Mouse (Mus musculus) heart, embryonic 13.5 days (tissue): ENCODE results near the gene Rbp2. TPM values are rescaled to one million over a fixed set of nuclear protein-coding genes. Genes with fewer than 3 reads are reported as not detected.

ENCODE experiments used
- ATAC-seq: fragments of 200-750 bp; cut with Nextera tagmentation; 2 replicates; pipeline ENCODE4 v1.8.0; 2017; ENCODE audit warnings: moderate TSS enrichment; ENCODE audit not compliant: insufficient number of reproducible peaks, low FRiP score, low TSS enrichment; ENCODE audit errors: extremely low read depth
- H3K27ac ChIP-seq: fragments of 300-500 bp; sonication (generic); replicated peaks from 2 replicates; pipeline ENCODE4 v1.5.1; 2015; ENCODE audit warnings: moderate library complexity, mild to moderate bottlenecking, inconsistent platforms
- H3K27me3 ChIP-seq: fragments of 300-500 bp; sonication (generic); replicated peaks from 2 replicates; pipeline ENCODE4 v1.6.1; 2015; ENCODE audit warnings: mild to moderate bottlenecking, inconsistent platforms
- H3K36me3 ChIP-seq: fragments of 300-500 bp; sonication (generic); 2 replicates; pipeline ENCODE4 v1.6.1; 2015; ENCODE audit warnings: mild to moderate bottlenecking, inconsistent platforms
- H3K4me1 ChIP-seq: fragments of 300-500 bp; sonication (generic); 2 replicates; pipeline ENCODE4 v1.6.1; 2015; ENCODE audit warnings: inconsistent platforms
- H3K4me2 ChIP-seq: fragments of 300-500 bp; sonication (generic); 2 replicates; pipeline ENCODE4 v1.6.1; 2015; ENCODE audit warnings: inconsistent platforms, mild to moderate bottlenecking, moderate library complexity
- H3K4me3 ChIP-seq: fragments of 300-500 bp; sonication (generic); 2 replicates; pipeline ENCODE4 v1.5.1; 2015; ENCODE audit warnings: moderate library complexity, mild to moderate bottlenecking, inconsistent platforms
- H3K9ac ChIP-seq: fragments of 300-500 bp; sonication (generic); 2 replicates; pipeline ENCODE4 v1.6.1; 2015; ENCODE audit warnings: inconsistent platforms, mild to moderate bottlenecking, moderate library complexity
- H3K9me3 ChIP-seq: fragments of 300-500 bp; sonication (generic); 2 replicates; pipeline ENCODE4 v1.6.1; 2016; ENCODE audit warnings: inconsistent platforms
- WGBS: fragments of 180-500 bp; shearing (Covaris S2); methylation state at CpG from one replicate; pipeline ENCODE4 v1.1.7; 2015; ENCODE audit warnings: mixed read lengths; 5-methylcytosine and 5-hydroxymethylcytosine counted together
- polyA plus RNA-seq: library from polyadenylated mRNA; unstranded; fragments of >200 nt; fragmentation: Nextera tagmentation; extraction: Ambion mirVana; gene quantifications from 2 replicates; pipeline ENCODE4 v1.2.1, GENCODE M21; 2015

Gene Rbp2
- 0.39 TPM in 1 of 2 replicates, not detected in the other for polyA plus RNA-seq

GRCm38 (mm10) chr9:98485815-98486214 is at the start of gene Rbp2:
Gene Rbp2, plus strand, starts transcription at chr9:98486115.
- ATAC-seq, result no peak
- 72% methylated on average over 3 of the region's 3 CpGs for WGBS
- H3K4me2 ChIP-seq, result no peak within 1 kb of the TSS
- H3K4me1 ChIP-seq, result peaks cover 16% of the 10 kb centered on the region
- H3K9me3 ChIP-seq, result no peaks in the 10 kb centered on the region
- no peak within 1 kb of the TSS for H3K4me3 ChIP-seq
- no peaks in the 10 kb centered on the region for H3K36me3 ChIP-seq
- H3K27me3 ChIP-seq, result no peaks in the 10 kb centered on the region
- no peak within 1 kb of the TSS for H3K27ac ChIP-seq
- H3K9ac ChIP-seq, result no peak within 1 kb of the TSS

- Histone ChIP-seq H3K27ac (no peak overlapping the region), H3K4me3 (no peak overlapping the region), H3K27me3 (no peaks in the 10 kb centered on the region), H3K9ac (no peak overlapping the region), H3K36me3 (peaks cover 24% of the 10 kb centered on the region), H3K4me2 (no peak overlapping the region), H3K9me3 (no peaks in the 10 kb centered on the region), H3K4me1 (peaks cover 19% of the 10 kb centered on the region)
- ATAC-seq, result no peak
- 70% methylated on average over 4 of the region's 4 CpGs for WGBS
Observed at GRCm38 (mm10) chr9:98437819-98438218, 48.1 kb upstream of the Rbp2 start.

GRCm38 (mm10) chr9:98439091-98439490 is 46.8 kb upstream of the Rbp2 start:
- Histone ChIP-seq H3K27me3 (no peaks in the 10 kb centered on the region), H3K36me3 (peaks cover 31% of the 10 kb centered on the region), H3K9ac (no peak overlapping the region), H3K9me3 (no peaks in the 10 kb centered on the region), H3K4me3 (no peak overlapping the region), H3K27ac (no peak overlapping the region), H3K4me1 (peaks cover 8% of the 10 kb centered on the region; the same call in 1 of the 2 replicates), H3K4me2 (no peak overlapping the region)
- no peak for ATAC-seq
- WGBS, result 62% methylated on average over 3 of the region's 3 CpGs

GRCm38 (mm10) chr9:98442638-98443037 is 43.3 kb upstream of the Rbp2 start:
- ATAC-seq, result no peak

GRCm38 (mm10) chr9:98445359-98446149 is 40.4 kb upstream of the Rbp2 start:
- WGBS, result 70% methylated on average over 9 of the region's 9 CpGs

More at GRCm38 (mm10) chr9:98442638-98443037, 43.3 kb upstream of the Rbp2 start:
- H3K4me3 ChIP-seq, result no peak overlapping the region
- H3K4me2 ChIP-seq, result no peak overlapping the region
- no peaks in the 10 kb centered on the region for H3K27me3 ChIP-seq
- H3K9me3 ChIP-seq, result no peaks in the 10 kb centered on the region
- H3K9ac ChIP-seq, result no peak overlapping the region
- peaks cover 18% of the 10 kb centered on the region for H3K4me1 ChIP-seq
- no peak overlapping the region for H3K27ac ChIP-seq
- 45% methylated on average over 5 of the region's 5 CpGs for WGBS
- peaks cover 48% of the 10 kb centered on the region for H3K36me3 ChIP-seq

DNA sequence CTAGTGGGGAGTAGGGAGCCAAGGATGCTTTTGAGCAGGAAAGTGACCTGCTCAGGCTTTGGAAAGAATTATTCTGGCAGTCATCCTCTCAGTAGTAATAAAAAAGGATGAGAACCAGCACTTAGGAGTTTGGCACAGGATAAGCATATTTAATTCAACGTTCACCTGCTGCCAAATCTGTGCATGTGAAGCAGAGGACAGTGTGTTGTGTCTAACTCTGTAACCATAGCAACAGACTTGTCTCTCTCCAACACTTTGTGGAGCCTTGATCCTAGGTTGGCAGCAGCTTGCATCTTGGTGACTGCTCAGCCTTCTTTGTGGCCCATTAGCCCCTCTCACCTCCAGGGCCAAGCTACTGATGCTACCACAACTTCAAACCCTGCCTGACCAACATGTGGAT is 34.9 kb upstream of the Rbp2 start:
- H3K9me3 ChIP-seq, result no peaks in the 10 kb centered on the region
- H3K9ac ChIP-seq, result no peak overlapping the region
- peaks cover 16% of the 10 kb centered on the region for H3K36me3 ChIP-seq
- WGBS, result 64% methylated on average over 1 of the region's 1 CpGs
- no peak overlapping the region for H3K27ac ChIP-seq
- H3K27me3 ChIP-seq, result no peaks in the 10 kb centered on the region
- no peak overlapping the region for H3K4me3 ChIP-seq
- no peaks in the 10 kb centered on the region for H3K4me1 ChIP-seq
- no peak overlapping the region for H3K4me2 ChIP-seq
- ATAC-seq, result no peak

More at GRCm38 (mm10) chr9:98445359-98446149, 40.4 kb upstream of the Rbp2 start:
- no peak for ATAC-seq
- Histone ChIP-seq H3K36me3 (peaks cover 48% of the 10 kb centered on the region), H3K9ac (no peak overlapping the region), H3K9me3 (no peaks in the 10 kb centered on the region), H3K4me1 (peaks cover 10% of the 10 kb centered on the region), H3K4me3 (no peak overlapping the region), H3K27ac (no peak overlapping the region), H3K27me3 (no peaks in the 10 kb centered on the region), H3K4me2 (no peak overlapping the region)

DNA sequence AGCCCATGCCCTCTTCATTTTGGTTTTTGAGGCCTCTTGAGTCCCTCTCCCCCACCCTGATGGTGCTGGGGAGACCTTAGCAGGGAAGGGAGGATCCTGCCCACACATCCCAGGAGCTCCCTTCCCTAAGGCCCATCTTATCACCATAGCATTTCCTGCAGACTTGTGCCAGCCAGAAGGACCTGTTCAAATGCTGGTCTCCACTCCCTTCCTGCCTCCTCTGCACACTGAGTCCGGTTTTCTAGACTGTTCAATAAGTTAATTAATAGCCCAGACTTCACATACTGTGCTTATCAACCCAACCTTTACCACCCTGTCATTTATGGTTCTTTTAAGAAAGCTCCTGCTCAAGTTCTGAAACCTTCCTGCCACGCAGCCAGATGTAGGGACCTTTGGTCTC is 19.2 kb upstream of the Rbp2 start:
- 33% methylated on average over 2 of the region's 2 CpGs for WGBS

GRCm38 (mm10) chr9:98480172-98480749 is 5.7 kb upstream of the Rbp2 start:
- Histone ChIP-seq H3K9me3 (no peaks in the 10 kb centered on the region), H3K36me3 (no peaks in the 10 kb centered on the region), H3K4me1 (no peaks in the 10 kb centered on the region), H3K4me2 (no peak overlapping the region), H3K4me3 (no peak overlapping the region), H3K9ac (no peak overlapping the region), H3K27ac (no peak overlapping the region), H3K27me3 (no peaks in the 10 kb centered on the region)
- WGBS, result 80% methylated on average over 2 of the region's 2 CpGs
- no peak for ATAC-seq

More for the DNA sequence above, 19.2 kb upstream of the Rbp2 start:
- no peak for ATAC-seq
- Histone ChIP-seq H3K4me1 (no peaks in the 10 kb centered on the region), H3K27me3 (no peaks in the 10 kb centered on the region), H3K36me3 (no peaks in the 10 kb centered on the region), H3K27ac (no peak overlapping the region), H3K4me3 (no peak overlapping the region), H3K4me2 (no peak overlapping the region), H3K9me3 (no peaks in the 10 kb centered on the region), H3K9ac (no peak overlapping the region)

DNA sequence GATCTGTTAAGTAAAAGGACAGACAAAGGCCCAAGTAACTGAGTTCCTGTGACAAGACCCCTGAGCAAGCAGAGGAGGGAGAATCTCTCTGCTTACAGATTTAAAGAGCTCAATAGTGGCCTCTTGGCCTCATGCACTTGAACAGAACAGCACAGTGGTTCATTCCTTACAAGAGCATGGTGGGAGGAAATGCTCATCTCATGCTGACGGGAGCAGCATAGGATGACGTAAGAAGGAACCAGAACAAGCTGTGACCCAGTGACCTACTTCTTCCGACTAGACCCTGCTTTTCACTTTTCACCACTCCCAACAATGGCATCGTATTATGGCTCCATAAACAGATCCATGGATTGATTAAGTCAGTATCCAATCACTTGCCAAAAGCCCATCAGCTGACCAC is 3.7 kb upstream of the Rbp2 start:
- Histone ChIP-seq H3K27me3 (no peaks in the 10 kb centered on the region), H3K9me3 (no peaks in the 10 kb centered on the region), H3K4me3 (no peak overlapping the region), H3K4me2 (no peak overlapping the region), H3K4me1 (peaks cover 1% of the 10 kb centered on the region), H3K36me3 (no peaks in the 10 kb centered on the region), H3K27ac (no peak overlapping the region), H3K9ac (no peak overlapping the region)
- WGBS, result 51% methylated on average over 4 of the region's 4 CpGs
- no peak for ATAC-seq

DNA sequence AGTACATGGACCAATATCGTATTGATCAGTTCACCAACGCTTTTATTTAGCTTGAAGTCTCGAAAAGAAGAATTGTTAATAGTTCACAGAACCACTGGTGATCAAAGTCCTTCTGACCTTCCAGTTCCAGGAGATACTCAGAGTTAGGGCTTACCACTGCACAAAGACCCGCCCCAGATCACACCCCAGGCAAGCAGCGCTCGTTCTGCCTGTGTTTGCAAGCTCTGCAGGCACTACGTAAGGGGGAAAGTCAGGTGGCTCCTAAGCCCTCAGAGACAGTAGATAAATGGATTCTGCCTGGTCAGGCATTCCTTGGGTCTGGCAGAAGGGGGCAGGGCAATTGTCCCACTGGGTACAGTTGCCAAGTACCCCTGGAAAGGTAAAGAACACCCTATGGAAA is 895 bp upstream of the Rbp2 start:
- WGBS, result 78% methylated on average over 7 of the region's 7 CpGs

DNA sequence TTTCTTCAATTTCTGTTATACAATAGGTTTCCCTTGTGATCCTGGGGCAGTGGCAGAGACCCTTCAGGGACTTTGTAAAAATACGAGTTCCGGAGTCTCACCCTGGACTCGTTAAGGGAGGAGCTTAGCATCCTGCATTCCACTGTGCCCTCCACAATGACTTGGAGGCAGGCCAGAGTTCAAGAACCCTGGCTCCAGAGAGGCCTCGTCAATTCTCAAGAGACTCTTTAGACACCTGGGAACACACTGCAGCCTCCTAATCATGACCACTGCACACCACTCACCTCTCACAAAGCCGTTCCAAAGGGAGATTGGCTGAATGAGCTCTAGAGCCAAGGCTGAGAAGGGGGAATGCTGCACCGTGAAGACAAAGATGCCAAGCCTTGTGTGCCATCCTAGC is 1.4 kb downstream of the Rbp2 start:
- WGBS, result 38% methylated on average over 6 of the region's 6 CpGs

More for the DNA sequence above, 895 bp upstream of the Rbp2 start:
- Histone ChIP-seq H3K27me3 (no peaks in the 10 kb centered on the region), H3K27ac (no peak overlapping the region), H3K36me3 (no peaks in the 10 kb centered on the region), H3K9ac (no peak overlapping the region), H3K4me2 (no peak overlapping the region), H3K4me3 (no peak overlapping the region), H3K4me1 (peaks cover 13% of the 10 kb centered on the region), H3K9me3 (no peaks in the 10 kb centered on the region)
- no peak for ATAC-seq

More for the DNA sequence above, 1.4 kb downstream of the Rbp2 start:
- Histone ChIP-seq H3K4me3 (no peak overlapping the region), H3K27me3 (no peaks in the 10 kb centered on the region), H3K9ac (no peak overlapping the region), H3K36me3 (no peaks in the 10 kb centered on the region), H3K27ac (no peak overlapping the region), H3K4me2 (no peak overlapping the region), H3K4me1 (peaks cover 17% of the 10 kb centered on the region), H3K9me3 (no peaks in the 10 kb centered on the region)
- ATAC-seq, result no peak
